Mouse (Mus musculus) olfactory bulb, adult 2 months (tissue): ENCODE data around the gene 9930111J21Rik2. TPM values are rescaled to one million over a fixed set of nuclear protein-coding genes. Genes with fewer than 3 reads are reported as not detected.
"Not testable (repeated sequence)": the region's sequence is repeated elsewhere in the genome, so short reads cannot be mapped to it uniquely, and the experiment has no call there.

Experiments used
- H3K27ac ChIP-seq: fragments of 200-500 bp; 2 replicates; pipeline ENCODE4 v1.5.1; 2012; ENCODE audit warnings: low read depth, low read length; ENCODE audit not compliant: insufficient read depth
- H3K4me1 ChIP-seq: fragments of 200-500 bp; 2 replicates; pipeline ENCODE4 v1.6.1; 2012; ENCODE audit warnings: low read length; ENCODE audit not compliant: control insufficient read depth, insufficient read depth
- H3K4me3 ChIP-seq: fragments of 200-500 bp; 2 replicates; pipeline ENCODE4 v1.5.1; 2012; ENCODE audit warnings: mild to moderate bottlenecking, low read depth, low read length, moderate library complexity; ENCODE audit not compliant: insufficient read depth
- WGBS: fragments of 180-500 bp; shearing (Covaris S2); methylation state at CpG from one replicate; pipeline ENCODE4 v1.1.7; 2018; 5-methylcytosine and 5-hydroxymethylcytosine counted together
- polyA plus RNA-seq: library from polyadenylated mRNA; stranded (reverse); fragments of >200 nt; gene quantifications from 2 replicates; pipeline ENCODE4 v1.2.4, GENCODE M21; 2012; ENCODE audit warnings: low replicate concordance; ENCODE audit not compliant: missing spikeins, insufficient read depth, insufficient read length

Gene 9930111J21Rik2
- polyA plus RNA-seq, 1 experiment = not detected

- WGBS = 69% methylated on average over 2 of the region's 2 CpGs
- H3K4me3 ChIP-seq, H3K27ac ChIP-seq, H3K4me1 ChIP-seq: not testable (repeated sequence)
Observed at GRCm38 (mm10) chr11:48994018-48994417, 57.0 kb downstream of the 9930111J21Rik2 start, which contains the start of gene Tgtp1. Gene Tgtp1 (minus strand): TSS chr11:48994172.

- not testable (repeated sequence) for H3K4me3 ChIP-seq, H3K27ac ChIP-seq, H3K4me1 ChIP-seq
- 85% methylated on average over 10 of the region's 10 CpGs for WGBS
Observed at GRCm38 (mm10) chr11:48993296-48993695, 57.7 kb downstream of the 9930111J21Rik2 start.

GRCm38 (mm10) chr11:48991740-48992520, 59.1 kb downstream of the 9930111J21Rik2 start, which contains the start of gene Gm12185:
Gene Gm12185 (minus strand): TSS chr11:48992226.
- not testable (repeated sequence) for H3K4me3 ChIP-seq, H3K4me1 ChIP-seq, H3K27ac ChIP-seq
- 74% methylated on average over 4 of the region's 4 CpGs for WGBS

GRCm38 (mm10) chr11:48989981-48990380, 61.1 kb downstream of the 9930111J21Rik2 start:
- not testable (repeated sequence) for H3K4me1 ChIP-seq, H3K27ac ChIP-seq, H3K4me3 ChIP-seq
- WGBS = 74% methylated on average over 2 of the region's 2 CpGs

DNA sequence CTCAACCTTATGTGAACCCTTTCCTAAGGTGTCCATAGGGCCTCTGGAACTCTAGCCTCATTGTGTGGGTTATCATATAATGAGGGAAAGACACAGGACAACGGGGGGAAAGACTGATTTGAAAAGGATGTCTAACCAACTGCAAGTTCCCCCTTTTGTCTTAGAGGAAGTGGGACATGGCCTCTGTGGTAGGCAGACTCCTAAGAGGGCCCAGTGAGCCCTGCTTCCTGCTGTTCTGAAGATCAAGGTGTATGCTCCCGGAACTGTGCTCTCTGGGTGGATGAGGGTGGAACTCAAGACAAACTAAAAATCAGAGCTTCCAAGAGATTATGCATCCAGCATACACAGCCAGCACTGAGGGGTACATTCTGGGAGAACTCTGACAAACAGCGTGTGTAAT, 62.8 kb downstream of the 9930111J21Rik2 start:
- not testable (repeated sequence) for H3K4me3 ChIP-seq, H3K27ac ChIP-seq, H3K4me1 ChIP-seq
- 86% methylated on average over 2 of the region's 3 CpGs for WGBS

DNA sequence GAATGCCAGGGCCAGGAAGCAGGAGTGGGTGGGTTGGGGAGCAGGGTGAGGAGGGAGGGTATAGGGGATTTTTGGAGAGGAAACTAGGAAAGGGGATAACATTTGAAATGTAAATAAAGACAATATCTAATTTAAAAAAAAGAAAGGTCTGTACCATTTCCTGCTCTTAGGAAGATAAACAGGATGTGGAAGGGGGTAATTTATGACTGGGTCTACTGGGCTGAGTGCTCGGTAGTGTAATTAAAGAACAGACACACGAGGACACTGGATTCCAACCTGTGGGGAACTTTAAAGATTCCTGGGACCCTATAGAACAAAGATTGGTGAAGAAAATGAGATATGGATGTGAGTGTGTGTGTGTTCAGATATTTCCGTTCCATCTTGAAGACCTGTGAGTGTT, 68.2 kb downstream of the 9930111J21Rik2 start:
- H3K27ac ChIP-seq = not testable (repeated sequence)

GRCm38 (mm10) chr11:48980052-48980451, 71.0 kb downstream of the 9930111J21Rik2 start:
- not testable (repeated sequence) for H3K4me3 ChIP-seq, H3K27ac ChIP-seq, H3K4me1 ChIP-seq
- WGBS = no CpG with 5 or more reads among the region's 5 CpGs

More for the DNA sequence above, 68.2 kb downstream of the 9930111J21Rik2 start:
- not testable (repeated sequence) for H3K4me1 ChIP-seq, H3K4me3 ChIP-seq
- no CpG with 5 or more reads among the region's 3 CpGs for WGBS

DNA sequence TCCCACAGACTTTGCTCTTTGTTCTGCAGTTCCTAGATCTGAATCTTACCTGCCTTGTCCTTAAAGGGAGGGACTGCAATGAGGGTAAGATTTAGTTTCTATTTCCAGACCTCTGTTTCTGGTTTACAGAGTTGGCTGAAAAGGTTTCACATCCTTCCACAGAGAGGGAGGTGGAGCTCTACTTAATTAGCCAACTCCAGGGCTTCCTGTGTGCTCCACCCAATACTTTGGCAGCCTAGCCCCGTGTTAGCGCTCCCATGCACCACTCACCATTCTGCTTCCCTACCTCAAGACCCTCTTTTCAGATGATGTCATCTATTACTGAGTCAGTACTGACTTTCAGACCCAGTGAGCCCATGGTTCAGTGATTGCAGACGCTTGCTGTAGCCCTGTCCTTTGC, 71.8 kb downstream of the 9930111J21Rik2 start, which contains the start of gene 9930111J21Rik1:
9930111J21Rik1 (minus strand) TSS at position 148 of the 400 bp plus-strand sequence.
- not testable (repeated sequence) for H3K4me1 ChIP-seq, H3K4me3 ChIP-seq, H3K27ac ChIP-seq
- WGBS = no CpG with 5 or more reads among the region's 3 CpGs

DNA sequence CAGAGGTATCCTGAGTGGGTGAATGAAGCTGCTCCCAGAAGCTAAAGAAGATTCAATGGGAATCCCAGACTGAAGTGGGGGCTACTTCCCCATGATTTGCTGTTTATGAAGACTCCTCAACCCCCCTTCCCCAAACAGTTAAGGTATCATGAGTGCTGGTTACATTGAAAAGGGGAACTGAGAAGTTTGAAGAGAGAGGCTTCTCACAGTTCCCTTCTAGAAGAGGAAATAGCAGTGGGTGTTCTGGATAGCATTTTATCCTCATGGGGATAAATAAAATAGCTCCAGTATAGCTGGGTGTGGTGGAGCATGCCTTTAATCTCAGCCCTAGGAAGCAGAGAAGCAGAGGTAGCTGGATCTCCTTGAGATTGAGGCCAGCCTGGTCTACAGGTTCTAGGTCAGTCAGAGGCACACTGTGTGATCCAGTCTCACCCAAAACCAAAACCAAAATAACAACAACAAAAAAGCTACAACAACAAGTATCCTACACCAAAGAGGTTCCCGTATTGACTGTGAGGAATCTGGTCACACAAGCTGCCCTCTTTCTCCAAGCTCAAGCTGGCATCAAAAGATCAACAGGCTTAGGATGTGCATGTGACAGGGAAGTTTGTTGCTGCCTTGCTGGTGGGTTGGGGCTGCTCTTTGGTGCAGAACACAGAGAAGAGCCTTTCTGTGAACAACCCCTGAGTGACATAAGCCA, 72.7 kb downstream of the 9930111J21Rik2 start, which contains the start of gene Olfr56:
Olfr56 (plus strand) TSS at position 650 of the 700 bp plus-strand sequence.
- not testable (repeated sequence) for H3K27ac ChIP-seq, H3K4me3 ChIP-seq, H3K4me1 ChIP-seq
- no CpG with 5 or more reads among the region's 1 CpGs for WGBS

DNA sequence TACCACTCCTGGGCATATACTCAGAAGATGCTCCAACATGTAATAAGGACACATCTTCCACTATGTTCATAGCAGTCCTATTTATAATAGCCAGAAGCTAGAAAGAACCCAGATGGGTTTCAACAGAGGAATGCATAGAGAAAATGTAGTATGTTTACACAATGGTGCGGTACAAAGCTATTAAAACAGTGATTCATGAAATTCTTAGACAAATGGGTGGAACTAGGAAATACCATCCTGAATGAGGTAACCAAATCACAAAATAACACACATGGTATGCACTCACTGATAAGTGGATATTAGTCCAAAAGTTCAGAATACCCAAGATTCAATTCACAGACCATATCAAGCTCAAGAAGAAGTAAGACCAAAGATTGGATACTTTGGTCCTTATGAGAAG, 76.4 kb downstream of the 9930111J21Rik2 start:
- H3K4me1 ChIP-seq, H3K27ac ChIP-seq, H3K4me3 ChIP-seq: not testable (repeated sequence)
- WGBS = no CpG with 5 or more reads among the region's 1 CpGs

Other genes starting within 250 kb of the 9930111J21Rik2 start
- gene Trim41, start 233.9 kb downstream of the 9930111J21Rik2 start, polyA plus RNA-seq = not detected in 2 replicates
- not detected in 2 replicates for gene Trim7, start 225.1 kb downstream of the 9930111J21Rik2 start, polyA plus RNA-seq
- gene Gm12184, start 224.6 kb downstream of the 9930111J21Rik2 start, polyA plus RNA-seq = not detected in 2 replicates
- 204 TPM in 1 of 2 replicates, not detected in the other for gene Irgm1, start 179.6 kb downstream of the 9930111J21Rik2 start, polyA plus RNA-seq
- gene Gm5431, start 149.0 kb downstream of the 9930111J21Rik2 start, polyA plus RNA-seq = not detected in 2 replicates
- gene Psme2b, start 105.1 kb downstream of the 9930111J21Rik2 start, polyA plus RNA-seq = not detected in 2 replicates
- gene Olfr56, start 72.4 kb downstream of the 9930111J21Rik2 start, polyA plus RNA-seq = not detected in 2 replicates
- gene 9930111J21Rik1, start 71.8 kb downstream of the 9930111J21Rik2 start, polyA plus RNA-seq = not detected in 2 replicates
- gene Gm12185, start 59.0 kb downstream of the 9930111J21Rik2 start, polyA plus RNA-seq = not detected in 2 replicates
- not detected in 2 replicates for gene Tgtp1, start 57.1 kb downstream of the 9930111J21Rik2 start, polyA plus RNA-seq
- gene Tgtp2, start 13.0 kb upstream of the 9930111J21Rik2 start, polyA plus RNA-seq = not detected in 2 replicates
- gene Ifi47, start 25.3 kb upstream of the 9930111J21Rik2 start, polyA plus RNA-seq = not detected in 2 replicates
- not detected in 2 replicates for gene Olfr1396, start 63.6 kb upstream of the 9930111J21Rik2 start, polyA plus RNA-seq
- gene Olfr1395, start 91.0 kb upstream of the 9930111J21Rik2 start, polyA plus RNA-seq = not detected in 2 replicates
- gene Olfr1394, start 103.1 kb upstream of the 9930111J21Rik2 start, polyA plus RNA-seq = not detected in 2 replicates
- gene Btnl9, start 135.9 kb upstream of the 9930111J21Rik2 start, polyA plus RNA-seq = not detected in 2 replicates
- not detected in 2 replicates for gene Zfp62, start 152.1 kb upstream of the 9930111J21Rik2 start, polyA plus RNA-seq
- 578 TPM in 1 of 2 replicates, not detected in the other for gene Mgat1, start 192.9 kb upstream of the 9930111J21Rik2 start, polyA plus RNA-seq
- gene Olfr1393, start 227.1 kb upstream of the 9930111J21Rik2 start, polyA plus RNA-seq = not detected in 2 replicates
- not detected in 2 replicates for gene Olfr1392, start 234.0 kb upstream of the 9930111J21Rik2 start, polyA plus RNA-seq